Mouse (Mus musculus): ENCODE results near the gene Zc3h4.

The Zc3h4 gene

DNA sequence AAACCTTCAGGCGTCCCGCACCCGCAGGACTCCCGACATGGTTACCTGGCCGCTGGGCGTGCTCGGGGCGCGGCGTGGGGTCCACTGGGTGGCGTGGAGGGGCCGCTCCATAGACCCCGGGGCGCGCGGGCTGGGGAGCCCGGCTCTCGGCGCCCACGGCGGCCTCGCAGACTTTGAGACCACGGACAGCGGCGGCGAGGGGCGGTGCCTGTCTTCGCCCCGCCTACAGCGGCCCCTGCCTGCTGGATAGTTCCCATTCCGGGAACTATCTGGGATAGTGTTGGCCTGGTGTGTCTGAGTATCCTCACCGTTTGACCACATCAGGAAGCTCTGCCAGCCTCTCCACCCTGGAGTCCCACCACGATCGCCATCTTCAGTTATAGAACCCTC, 75.9 kb downstream of the Zc3h4 start:
- DNase-seq (ENCODE audit: low spot score in 2 of 2): no peak

DNA sequence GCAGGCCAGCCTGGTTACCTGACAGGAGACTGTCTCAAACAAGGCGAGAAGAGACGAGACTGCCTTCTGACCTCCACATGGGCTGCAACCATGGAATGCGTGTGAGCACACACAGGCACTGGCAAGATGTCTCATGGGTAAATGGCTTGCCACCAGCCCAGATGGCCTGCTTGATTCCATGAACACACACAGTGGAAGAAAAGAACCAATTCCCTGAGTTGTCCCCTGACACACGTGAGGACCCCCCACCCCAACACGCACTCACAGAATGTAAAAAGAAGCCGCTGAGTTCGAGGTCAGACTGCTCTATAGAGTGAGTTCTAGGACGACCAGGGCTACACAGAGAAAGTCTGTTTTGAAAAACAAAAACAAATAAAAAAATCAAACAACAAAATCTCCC, 76.9 kb downstream of the Zc3h4 start, which contains the start of gene Npas1:
Gene Npas1, minus strand, starts transcription at position 101 of the 400 bp plus-strand sequence.
- DNase-seq (ENCODE audit: low spot score in 2 of 2): no peak

All from frontal cortex, postnatal 25 days (tissue).